Mouse (Mus musculus): ENCODE data around the gene Cpox.
"Not testable (repeated sequence)": the region's sequence is repeated elsewhere in the genome, so short reads cannot be mapped to it uniquely, and the experiment has no call there.

The Cpox gene

DNA sequence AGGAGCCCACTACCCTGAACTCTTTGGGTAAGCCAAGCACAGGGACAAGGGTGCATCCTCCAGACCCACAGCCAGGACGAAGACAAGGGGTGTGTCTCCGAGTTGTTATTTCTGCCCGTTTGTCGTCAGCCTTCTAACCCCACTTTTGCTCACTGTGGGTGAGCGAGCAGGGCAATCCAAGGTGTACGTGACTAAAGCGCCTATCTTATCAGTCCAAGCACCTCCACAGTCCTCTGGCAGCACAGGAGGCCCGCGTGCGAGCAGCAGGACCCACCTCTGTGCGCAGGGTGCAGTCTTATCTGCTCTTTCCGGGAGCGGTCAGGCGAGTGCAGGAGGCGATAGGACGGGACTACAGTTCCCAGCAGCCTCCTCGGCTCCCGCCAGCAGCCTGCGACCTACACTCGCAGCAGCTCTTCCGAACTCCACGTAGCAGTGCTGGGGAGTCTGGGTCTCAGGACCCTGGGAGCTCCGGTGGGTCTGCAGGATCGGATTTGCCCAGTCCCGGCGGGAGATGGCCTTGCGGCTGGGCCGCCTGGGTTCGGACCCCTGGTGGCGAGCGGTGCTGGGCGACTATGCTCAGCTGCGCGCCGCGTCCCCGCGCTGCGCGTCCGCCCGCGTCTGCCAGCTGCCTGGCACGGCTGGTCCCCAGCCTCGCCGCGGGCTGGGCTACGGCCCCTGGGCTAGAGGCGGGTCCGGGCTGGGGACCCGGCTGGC lies at the start of gene Cpox:
Gene Cpox, plus strand, starts transcription at position 376 of the 714 bp plus-strand sequence.
- DNase-seq = peak; percentile 87 to 89

DNA sequence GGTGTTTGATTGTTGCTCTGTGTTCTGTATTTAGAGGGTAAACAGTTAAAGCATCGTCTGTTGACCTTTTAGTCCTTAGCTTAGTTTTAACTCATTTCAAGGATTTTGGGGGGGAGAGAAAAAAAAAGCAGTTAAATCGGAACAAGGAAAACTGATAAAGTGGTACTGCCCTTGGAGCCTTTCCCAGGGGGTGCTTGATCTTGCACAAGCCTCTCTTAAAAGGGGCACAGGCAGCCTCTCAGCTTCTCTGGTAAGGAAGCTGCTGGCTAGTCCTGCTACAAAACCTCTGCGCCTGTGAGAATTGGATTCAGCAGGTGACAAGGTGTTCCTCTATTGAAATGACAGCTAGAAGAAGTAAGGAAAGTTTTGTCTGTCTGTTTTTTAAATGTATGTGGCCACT lies 47.7 kb upstream of the Cpox start:
- DNase-seq = no peak

DNA sequence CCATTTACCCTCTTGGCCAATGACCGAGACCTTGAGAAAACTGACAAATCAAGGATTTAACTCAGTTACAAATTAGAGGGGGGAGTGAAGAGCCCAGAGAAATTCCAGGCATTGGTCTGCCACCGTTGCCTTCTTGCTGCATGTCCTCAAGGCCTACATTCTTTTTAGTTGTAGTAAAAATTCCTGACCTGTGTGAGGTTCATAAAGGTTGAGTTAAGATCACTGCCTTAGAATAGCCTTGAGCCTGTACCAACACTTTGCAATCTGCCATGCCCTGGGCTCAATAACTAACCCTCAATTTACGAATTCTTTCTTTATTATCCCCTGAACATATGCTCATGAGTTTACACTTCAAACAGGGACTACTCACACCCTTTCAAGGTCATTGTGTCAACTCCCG lies 47.0 kb upstream of the Cpox start:
- DNase-seq = no peak

DNA sequence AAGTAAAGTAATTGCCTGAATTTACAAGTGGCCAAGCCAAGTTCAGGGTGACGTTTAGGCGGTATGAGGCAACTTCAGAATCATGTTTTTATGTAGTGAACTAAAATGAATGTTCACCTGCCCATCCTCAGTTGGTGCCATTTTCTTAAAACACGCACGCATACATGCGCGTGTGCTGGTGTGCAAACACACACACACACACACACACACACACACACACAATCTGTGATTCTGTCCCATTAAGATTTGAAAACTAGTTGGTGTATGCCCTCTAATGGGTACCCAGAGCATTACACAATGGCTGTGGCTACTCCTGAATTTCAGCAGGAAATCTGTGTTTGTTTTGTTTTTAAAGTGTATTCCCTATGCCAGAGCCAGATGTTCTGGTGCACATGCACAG lies 46.1 kb upstream of the Cpox start:
- peak; percentile 52 to 53 for DNase-seq

DNA sequence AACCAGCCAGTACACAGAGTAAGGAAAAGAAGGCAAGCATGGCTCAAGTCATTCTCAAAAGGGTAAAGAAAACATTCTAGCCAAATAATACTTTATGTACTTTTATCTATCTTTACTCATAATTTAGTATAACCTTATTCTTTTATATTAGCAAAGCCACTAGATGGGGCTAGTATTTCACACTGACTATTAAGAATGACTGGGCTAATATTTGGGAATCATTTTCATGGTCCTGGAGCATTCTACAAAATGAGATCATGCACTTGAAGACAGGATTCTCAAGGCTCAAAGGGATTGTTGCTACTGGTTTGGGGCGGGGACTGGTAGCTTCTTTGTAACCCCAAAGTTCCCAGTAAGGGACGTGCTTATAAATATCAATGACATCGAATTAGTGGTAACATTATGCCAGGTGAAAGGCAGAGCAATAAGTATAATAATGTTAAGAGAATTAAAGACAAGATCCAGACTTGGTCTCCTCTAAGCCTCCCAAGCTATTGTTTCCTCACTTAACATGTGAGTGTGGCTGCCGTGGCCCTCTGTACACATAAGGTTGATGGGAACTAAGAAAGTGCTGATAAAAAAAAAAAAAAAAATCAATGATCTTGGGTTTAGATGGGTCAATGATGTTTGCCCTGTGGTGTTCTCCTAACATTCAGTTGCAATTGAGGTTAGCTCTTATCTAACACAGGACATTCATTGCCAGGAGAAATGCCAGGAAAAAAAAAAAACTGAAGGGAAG lies 42.3 kb upstream of the Cpox start:
- DNase-seq = peak in 1 of 2 experiments; percentile 3

DNA sequence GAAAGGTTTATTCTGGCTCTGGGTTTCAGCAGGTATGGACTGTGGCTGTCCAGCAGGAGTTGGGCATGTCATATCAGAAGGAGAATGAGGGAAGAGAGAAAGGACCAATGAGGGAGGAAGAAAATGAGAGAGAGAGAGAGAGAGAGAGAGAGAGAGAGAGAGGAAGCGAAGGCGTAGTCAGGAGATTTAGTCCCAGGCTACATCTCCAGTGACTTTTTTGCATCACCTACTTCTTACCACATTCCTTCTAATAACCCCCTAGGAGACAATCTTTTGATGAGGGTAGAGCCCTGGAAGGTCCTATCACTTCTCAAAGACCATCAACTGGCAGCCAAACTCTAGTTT lies 41.8 kb upstream of the Cpox start:
- no peak for DNase-seq

DNA sequence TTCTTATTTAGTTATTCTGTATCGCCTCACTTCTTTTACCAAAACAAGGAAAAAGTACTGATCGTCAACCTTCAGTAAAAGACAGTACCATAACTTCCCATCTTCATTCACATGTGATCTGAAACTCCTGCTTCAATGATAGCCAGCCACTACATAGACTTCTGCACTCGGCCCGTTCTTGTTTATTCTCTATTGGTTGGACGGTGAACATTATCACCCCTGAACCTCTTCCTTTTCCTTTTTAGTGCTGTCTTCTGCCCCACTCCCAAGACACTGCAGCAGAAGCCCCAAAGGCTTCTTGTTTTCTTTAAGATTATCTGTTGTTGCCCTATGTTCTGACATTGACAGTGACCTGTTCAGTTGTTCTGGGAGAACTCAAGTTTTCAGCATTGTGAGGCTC lies 41.1 kb upstream of the Cpox start:
- DNase-seq = no peak

DNA sequence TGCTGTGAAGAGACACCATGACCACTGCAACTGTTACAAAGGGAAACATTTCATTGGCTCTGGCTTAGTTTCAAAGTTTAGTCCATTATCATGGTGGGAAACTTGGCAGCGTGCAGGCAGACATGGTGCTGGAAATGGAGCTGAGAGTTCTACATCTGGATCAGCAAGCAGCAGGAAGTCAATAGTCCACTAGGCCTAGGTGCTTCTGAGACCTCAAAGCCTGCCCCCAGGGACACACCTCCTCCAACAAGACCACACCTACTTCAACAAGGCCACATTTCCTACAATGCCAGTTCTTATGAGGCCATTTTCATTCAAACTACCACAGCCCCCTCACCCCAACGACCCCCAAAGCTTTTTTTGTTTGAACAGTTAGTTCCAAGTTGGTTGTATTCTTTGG lies 40.4 kb upstream of the Cpox start:
- DNase-seq = no peak

DNA sequence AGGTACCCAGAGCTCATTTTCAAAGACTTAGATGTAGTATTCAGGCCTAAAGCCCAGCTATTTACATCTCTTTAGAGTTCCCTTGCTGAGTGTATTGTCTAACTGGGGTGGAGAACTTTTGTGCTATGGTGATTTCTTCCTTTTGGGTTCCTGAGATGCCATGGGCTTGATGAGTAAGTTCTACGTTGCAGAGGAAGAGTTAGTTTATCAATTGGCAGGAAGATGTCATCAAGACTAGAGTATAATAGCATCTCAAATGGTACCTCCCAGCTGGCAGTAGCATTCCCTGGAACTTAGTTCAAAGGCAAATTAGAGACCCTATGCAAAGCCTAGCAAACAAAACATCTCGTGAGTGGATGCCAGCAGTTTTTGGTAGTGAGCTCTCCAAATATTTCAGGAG lies 34.2 kb upstream of the Cpox start:
- DNase-seq = no peak

DNA sequence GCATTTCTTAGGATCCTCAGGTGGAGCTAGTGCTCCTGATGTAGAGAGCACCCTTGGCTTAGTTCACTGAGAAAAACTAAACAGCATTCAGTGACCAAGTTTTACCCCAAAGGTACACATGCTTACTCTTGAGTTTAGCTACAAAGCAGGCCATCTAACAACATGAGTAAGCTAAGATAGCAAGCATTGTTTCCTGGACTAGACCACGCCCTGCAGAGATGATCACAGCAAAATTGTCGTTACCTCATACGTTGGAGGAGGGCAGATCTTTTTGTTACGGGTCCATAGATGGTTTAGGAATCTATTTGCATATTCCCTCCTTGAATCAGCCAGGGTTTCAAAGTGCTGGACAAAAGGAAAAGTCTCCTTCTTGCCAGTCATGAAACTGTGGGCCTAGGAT lies 32.6 kb upstream of the Cpox start:
- DNase-seq = no peak

DNA sequence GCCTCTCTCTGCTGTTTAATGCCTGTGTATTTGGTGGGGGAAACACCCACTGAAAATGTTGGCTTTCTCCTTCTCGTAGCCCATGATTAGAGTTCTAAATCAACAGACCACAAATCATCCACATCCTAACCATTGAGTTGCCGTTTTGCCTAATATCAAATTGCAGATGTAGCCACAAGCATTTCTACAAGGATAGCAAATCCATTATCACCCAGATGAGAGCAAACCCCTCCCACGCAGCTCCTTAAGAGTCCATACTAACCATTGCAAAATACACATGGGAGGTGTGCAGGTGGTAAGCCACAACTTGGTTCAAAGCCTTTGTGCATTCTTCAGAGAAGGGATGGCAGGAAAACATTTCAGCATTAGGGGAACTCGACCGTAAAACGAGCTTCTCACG lies 32.1 kb upstream of the Cpox start:
- no peak for DNase-seq

DNA sequence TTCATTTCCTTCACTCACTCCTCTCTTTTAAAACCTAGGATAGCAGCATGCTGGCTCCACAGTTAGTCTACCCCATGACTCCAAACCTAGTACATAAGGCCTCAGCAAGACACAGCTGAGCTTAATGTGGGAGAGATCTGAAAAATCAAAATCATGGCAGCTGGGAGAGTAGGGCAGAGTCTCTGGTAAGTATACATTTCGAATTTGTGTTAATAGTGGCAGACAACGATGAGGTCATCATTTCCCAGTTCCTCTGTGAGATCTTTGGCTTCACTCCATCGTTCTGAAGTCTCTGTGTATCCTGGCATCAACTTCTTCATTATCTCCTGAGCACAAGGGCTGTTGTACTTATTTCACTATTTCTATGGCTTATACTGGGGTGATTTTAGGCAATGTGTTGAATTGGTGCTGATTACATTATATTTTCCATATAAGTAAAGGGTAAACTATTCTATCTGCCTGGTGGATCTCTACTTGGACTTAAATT lies 31.4 kb upstream of the Cpox start, which contains the start of gene E330017A01Rik:
Gene E330017A01Rik, minus strand, starts transcription at position 51 of the 487 bp plus-strand sequence.
- DNase-seq = no peak

DNA sequence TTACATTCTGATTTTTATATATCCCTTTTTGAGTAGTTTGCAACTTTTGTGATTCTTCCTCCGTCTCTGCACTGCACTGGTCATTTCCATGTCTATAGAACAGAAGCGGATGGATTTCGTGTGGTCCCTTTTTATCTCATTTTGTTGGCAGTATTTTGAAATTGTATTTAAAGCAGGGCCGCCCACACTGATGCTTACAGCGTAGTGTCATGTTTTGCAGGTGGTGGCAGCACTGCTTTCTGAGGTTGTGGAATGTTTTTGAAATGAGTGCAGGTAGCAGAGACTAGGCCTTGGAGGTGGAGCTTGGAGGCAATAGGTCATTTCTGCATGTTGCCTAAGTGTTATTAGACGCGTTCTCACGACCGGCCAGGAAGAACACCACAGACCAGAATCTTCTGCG lies 20.1 kb upstream of the Cpox start:
- no peak for DNase-seq

DNA sequence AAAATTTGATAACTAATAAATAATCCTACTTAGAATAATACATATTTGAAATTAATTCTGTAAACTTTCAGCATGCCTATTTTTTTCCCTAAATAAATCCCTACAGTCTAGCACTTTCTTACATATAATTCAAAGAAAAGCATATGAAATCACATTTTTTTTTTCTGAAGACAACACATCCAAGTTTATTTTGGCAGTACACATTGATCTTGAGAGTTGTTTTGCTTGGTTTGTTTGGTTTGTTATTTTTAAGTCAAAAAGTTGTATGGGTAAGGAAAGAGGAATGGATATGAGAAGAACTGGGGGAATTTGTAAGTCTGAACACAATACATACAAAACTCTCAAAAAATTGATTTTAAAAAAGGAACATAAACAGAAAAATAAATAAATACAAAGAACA lies 14.3 kb upstream of the Cpox start:
- no peak for DNase-seq

DNA sequence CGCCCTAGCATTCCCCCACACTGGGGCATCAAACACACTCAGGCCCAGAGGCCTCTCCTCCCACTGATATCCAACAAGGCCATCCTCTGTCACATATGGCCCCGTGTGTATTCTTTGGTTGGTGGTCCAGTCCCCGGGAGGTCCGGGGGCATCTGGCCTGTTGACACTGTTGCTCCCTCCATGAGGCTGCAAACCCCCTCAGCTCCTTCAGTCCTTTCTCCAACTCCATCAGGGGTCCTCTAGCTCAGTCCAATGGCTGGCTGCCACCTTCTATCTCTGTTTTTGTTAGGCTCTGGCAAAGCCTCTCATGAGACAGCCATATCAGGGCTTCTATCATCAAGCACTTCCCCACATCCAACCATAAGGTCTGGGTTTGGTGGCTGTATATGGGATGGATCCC lies 13.6 kb upstream of the Cpox start:
- no peak for DNase-seq

DNA sequence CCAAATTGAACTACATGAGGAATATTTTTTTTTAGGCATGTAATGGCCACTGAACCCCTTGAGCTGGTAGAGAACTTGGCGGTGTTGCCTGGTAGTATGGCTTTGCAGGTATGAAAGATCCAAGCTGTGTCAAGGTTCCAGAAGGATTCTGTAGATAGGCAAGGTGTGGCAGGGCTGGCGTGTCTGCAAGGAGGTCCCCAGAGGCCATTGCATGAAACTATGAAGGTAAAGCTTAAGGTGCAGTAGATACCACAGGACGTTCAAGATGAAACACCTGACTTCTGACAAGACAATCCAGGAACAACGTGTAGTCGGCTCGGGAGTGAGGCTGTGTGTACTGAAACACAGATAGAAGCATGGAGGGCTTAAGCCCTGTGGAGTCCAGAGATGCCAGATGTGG lies 11.4 kb upstream of the Cpox start:
- DNase-seq = no peak

DNA sequence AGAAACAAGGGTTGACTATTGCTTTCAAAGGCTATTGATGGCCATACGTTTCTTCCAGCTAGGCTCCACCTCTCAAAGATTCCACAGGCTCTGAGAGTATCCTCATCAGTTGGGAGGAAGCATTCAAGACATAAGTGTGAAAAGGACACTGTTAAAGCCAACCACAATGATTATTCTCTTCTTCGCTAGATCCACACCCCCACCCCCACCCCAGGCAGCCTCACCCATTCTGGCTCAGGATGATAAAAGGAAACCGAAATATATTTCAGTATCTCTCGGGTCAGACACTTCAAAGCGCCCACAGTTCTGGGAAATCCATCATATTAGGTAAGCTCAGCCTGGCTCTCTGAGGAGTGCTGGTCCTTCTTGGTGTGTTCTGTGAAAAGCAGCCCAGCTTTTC lies 8.3 kb upstream of the Cpox start:
- no peak for DNase-seq

DNA sequence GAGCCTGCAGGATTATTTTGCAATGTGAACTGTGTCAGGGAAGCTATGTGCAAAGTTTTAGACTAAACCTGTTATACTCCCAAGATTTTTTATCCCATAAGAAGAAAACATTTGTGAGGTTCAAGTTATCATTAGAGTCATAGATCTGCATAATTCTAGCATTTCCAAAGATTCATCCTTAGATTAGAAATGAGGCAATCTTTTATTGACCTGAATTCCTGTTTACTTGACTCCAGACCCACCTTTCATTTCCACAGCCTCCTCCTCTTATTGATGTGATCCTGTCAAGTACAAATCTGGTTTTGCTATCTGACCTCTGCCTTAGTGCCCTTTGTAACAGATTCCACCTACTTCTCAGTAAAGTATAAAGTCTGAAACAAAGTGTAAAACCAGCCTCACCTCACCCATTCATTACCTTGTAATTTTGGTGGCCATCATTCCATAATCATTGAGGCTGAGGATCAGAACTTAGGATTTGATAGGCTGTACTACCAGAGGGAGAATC lies 7.8 kb upstream of the Cpox start:
- DNase-seq = no peak

DNA sequence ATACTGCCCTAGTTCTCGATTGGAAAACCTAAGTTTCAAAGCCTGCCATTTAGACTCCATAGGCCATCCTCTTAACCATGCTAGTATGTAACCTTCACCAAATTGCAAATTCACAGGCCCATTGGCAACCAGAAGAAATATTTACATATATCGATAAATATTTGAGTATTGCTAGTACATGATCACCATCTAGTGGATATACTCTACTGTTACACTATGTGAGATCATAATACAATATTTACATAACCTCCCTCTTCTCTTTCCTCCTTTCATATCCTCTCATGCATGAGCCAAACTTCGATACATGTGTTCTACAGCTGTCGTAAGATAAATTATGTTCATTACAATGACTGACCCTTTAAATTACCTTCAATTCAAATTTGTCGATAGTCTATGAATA lies 7.1 kb upstream of the Cpox start:
- no peak for DNase-seq

DNA sequence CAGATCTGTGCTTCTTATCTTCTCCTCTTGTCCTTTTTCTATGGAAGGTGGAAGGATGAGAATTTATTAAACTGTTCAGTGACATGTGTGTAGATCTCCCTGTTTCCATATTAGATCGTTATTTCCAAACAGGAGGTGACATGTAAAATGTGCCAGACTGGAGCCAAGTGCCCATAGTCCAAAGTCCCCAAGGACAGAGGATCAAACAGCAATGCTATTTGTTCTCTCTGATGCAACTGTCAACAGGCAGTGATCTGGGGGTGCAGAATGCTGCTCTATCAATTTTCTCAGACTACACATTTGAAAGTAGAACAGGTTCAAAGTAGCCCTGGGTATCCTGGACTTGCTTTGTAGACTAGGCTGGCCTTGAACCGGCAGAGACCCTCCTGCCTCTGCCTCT lies 6.3 kb upstream of the Cpox start:
- DNase-seq = no peak

DNA sequence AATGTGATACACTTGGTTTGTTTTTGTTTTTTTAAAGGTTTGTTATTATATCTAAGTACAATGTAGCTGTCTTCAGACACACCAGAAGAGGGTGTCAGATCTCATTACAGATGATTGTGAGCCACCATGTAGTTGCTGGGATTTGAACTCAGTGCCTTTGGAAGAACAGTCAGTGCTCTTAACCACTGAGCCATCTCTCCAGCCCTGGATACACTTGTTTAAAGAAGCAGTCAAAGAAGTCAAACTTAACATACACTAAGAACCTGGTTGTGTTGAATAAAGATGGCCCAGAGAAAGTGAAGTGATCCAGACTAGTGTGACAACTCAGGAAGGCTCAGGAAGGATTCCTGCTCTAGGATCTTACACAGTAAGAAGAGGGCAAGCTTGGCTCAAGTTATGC lies 5.0 kb upstream of the Cpox start:
- DNase-seq = not testable (repeated sequence)

DNA sequence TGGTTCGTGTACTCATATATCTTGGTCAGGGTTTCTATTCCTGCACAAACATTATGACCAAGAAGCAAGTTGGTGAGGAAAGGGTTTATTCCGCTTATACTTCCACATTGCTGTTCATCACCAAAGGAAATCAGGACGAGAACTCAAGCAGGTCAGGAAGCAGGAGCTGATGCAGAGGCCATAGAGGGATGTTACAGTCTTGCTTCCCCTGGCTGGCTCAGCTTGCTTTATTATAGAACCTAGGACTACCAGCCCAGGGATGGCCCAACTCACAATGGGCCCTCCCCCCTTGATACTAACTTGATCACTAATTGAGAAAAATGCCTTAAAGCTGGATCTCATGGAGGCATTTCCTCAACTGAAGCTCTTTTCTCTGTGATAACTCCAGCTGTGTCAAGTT lies 3.4 kb upstream of the Cpox start:
- not testable (repeated sequence) for DNase-seq

DNA sequence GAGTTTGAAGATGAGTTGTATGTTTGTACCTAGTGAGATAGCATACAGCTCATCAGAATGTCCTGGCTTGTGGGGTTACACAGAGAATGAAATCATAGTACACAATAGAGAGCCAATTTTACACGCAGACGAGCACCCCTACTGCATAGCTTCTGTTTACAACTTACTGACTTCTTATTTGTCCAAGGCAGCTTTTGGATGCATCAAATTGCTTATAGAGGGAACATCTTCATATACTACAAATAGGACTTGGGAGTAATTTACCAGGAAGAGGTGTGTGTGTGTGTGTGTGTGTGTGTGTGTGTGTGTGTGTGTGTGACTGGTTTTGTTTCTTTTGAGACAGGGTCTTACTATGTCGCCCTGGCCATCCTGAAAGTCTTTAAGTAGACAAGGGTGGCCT lies 1.5 kb upstream of the Cpox start:
- no peak for DNase-seq

DNA sequence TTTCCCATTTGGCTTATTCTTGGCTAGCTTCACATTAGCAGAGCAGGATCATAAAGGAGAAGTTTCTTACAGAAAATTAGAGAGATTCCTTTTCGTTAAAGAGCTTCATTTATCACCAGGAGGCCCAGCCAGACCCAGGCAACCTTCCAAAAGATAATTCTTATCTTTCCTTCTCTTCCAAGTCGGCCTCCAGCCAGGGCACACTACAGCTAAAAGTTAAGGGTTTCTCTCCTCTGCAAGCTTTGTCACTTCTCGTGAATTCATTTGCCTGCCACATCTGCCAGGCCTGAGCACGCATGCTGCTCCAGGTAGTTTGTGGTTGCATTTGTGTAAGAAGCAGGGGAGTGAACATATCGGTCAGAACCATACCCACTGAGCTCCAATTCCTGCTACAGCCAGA lies 828 bp upstream of the Cpox start:
- DNase-seq = peak in 1 of 2 experiments; percentile 8
